Mouse (Mus musculus): ENCODE measurements around the gene Mcrip1.
A peak's percentile ranks its signal among the peaks of the same experiment; 100 is the strongest.

DNA sequence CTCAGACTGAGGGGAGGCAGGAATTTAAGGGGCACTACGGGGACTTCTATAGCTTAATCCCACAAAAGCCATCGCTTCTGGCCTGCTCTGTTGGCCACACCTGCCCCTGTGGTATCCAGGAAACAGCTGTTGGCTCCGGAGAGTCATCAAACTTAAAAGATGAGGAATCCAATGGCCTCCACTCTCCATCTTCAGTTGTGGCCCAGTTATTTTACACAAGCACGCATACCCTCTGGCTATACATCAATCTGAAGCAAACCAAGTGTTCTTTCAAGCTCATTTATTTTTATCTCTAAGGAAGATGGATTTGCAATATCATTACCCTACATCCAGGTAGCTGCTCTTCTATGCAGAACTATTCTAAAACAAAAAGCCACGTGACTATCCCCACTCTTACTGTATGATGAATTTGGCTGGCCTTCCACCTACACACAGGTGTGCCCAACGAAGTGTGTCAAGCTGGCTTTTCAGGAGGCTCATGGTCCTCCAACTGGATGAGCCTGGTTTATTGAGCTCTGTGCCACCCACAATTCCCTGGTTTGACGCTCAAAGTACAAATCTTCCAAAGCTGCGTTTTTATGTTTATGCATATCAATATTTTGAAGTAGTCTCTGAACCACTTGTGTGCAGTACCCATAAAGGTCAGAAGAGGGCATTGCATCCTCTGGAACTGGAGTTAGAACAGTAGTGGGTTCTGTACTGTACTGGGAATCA, 32.9 kb upstream of the Mcrip1 start:
- TF ChIP-seq CTCF (IDR thresholded peaks at IDR 0.05; ENCODE audit: low read depth) (peak; percentile 75), EP300 (IDR thresholded peaks at IDR 0.05; ENCODE audit: low read depth) (no peak)

Data from liver, postnatal 0 days (tissue).